1 mouse cellular context compared by ENCODE assay signal in the genomic region with DNA sequence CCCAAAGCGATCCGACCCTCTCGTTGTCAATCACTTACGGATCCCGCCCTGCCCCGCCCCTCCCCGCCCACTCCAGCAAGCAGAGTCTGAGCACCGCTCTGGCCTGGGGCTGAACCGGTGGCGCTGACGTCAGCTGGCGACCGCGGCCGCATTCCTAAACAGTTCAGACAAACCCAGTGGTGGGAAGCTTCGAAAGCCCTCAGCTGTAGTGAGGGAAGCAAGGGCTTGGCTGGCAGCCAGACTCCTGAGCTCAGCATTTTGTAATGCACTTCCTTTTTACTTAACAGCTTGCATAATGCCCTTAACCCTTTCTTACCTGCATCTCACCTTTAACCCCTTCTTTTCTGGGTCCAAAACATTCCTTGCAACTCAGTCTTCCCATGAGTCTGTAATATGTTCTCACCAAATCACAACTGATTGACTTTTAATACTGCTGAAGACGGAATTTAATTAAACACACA.
TF ChIP-seq lines count a peak whose summit lies in the region.

No protein-coding gene starts in this region.

TF ChIP-seq in CH12.LX, 34 proteins besides CTCF, POLR2A, EP300 and RAD21 (continued from another document):
- 0 out of 2 replicates have a peak, but pooled peaks have one; percentile 27 for TF ChIP-seq TCF12 (IDR thresholded peaks at IDR 0.05; ENCODE audit: low read depth, low read length)
- TF ChIP-seq ZMIZ1 (IDR thresholded peaks at IDR 0.05; ENCODE audit: low read depth, low read length), result no peak
- no peak for TF ChIP-seq E2F4 (IDR thresholded peaks at IDR 0.05; ENCODE audit: insufficient replicate concordance, low read depth, low read length)
- peak; percentile 59; the same call in 1 of the 2 replicates for TF ChIP-seq MEF2A (IDR thresholded peaks at IDR 0.05; ENCODE audit: borderline replicate concordance, low read depth, low read length)
- no peak for TF ChIP-seq ZKSCAN1 (IDR thresholded peaks at IDR 0.05; ENCODE audit: borderline replicate concordance, low read depth, low read length)
- 0 out of 2 replicates have a peak, but pooled peaks have one; percentile 19 for TF ChIP-seq JUN (IDR thresholded peaks at IDR 0.05; ENCODE audit: insufficient read depth, low read depth, low read length)
- peak; percentile 98 for TF ChIP-seq ETS1 (conservative IDR thresholded peaks at IDR 0.05; ENCODE audit: low read depth, low read length)
- no peak for TF ChIP-seq KAT2A (IDR thresholded peaks at IDR 0.05; ENCODE audit: insufficient replicate concordance, low read length)
- no peak for TF ChIP-seq NRF1 (IDR thresholded peaks at IDR 0.05; ENCODE audit: low read depth, low read length)
- TF ChIP-seq SMC3 (IDR thresholded peaks at IDR 0.05; ENCODE audit: low read depth, low read length), result 0 out of 2 replicates have a peak, but pooled peaks have one; percentile 5
- peak; percentile 97 for TF ChIP-seq MAFK (IDR thresholded peaks at IDR 0.05; ENCODE audit: insufficient replicate concordance, low read length)
- TF ChIP-seq CHD1 (IDR thresholded peaks at IDR 0.05; ENCODE audit: low read depth, low read length), result no peak
- no peak for TF ChIP-seq SIN3A (IDR thresholded peaks at IDR 0.05; ENCODE audit: low read length)
- no peak for TF ChIP-seq POLR2AphosphoS2 (IDR thresholded peaks at IDR 0.05; ENCODE audit: low read depth, low read length)
TF ChIP-seq in CH12.LX: peak in this region for 10.
